Mouse (Mus musculus): Measurements from ENCODE around the gene Gucy1b2. TPM values are rescaled to one million over a fixed set of nuclear protein-coding genes. Genes with fewer than 3 reads are reported as not detected.

Gucy1b2 gene
- polyA plus RNA-seq, 1 experiment, result not detected

- Histone ChIP-seq H3K4me3 (ENCODE audit: insufficient read depth, low read depth, low read length) (peak overlapping the region; percentile 22), H3K4me1 (ENCODE audit: control insufficient read depth, insufficient read depth, low read length) (peaks cover 12% of the 10 kb centered on the region), H3K27ac (ENCODE audit: insufficient read depth, low read depth, low read length) (no peak overlapping the region)
- 18% methylated on average over 6 of the region's 6 CpGs for WGBS
- TF ChIP-seq POLR2A (IDR thresholded peaks at IDR 0.05; ENCODE audit: insufficient read depth, low read depth, low read length) (no peak), CTCF (IDR thresholded peaks at IDR 0.05; ENCODE audit: insufficient read depth, low read depth, low read length) (no peak)
Observed at GRCm38 (mm10) chr14:62389064-62389728, 66.9 kb downstream of the Gucy1b2 start.

GRCm38 (mm10) chr14:62383786-62384299 lies 72.2 kb downstream of the Gucy1b2 start:
- Histone ChIP-seq H3K4me1 (ENCODE audit: control insufficient read depth, insufficient read depth, low read length) (no peaks in the 10 kb centered on the region), H3K27ac (ENCODE audit: insufficient read depth, low read depth, low read length) (no peak overlapping the region), H3K4me3 (ENCODE audit: insufficient read depth, low read depth, low read length) (no peak overlapping the region)
- TF ChIP-seq CTCF (IDR thresholded peaks at IDR 0.05; ENCODE audit: insufficient read depth, low read depth, low read length) (no peak), POLR2A (IDR thresholded peaks at IDR 0.05; ENCODE audit: insufficient read depth, low read depth, low read length) (no peak)
- WGBS, result 94% methylated on average over 3 of the region's 3 CpGs

GRCm38 (mm10) chr14:62383109-62383508 lies 73.0 kb downstream of the Gucy1b2 start:
- 91% methylated on average over 3 of the region's 3 CpGs for WGBS
- TF ChIP-seq CTCF (IDR thresholded peaks at IDR 0.05; ENCODE audit: insufficient read depth, low read depth, low read length) (no peak), POLR2A (IDR thresholded peaks at IDR 0.05; ENCODE audit: insufficient read depth, low read depth, low read length) (no peak)
- Histone ChIP-seq H3K4me1 (ENCODE audit: control insufficient read depth, insufficient read depth, low read length) (no peaks in the 10 kb centered on the region), H3K27ac (ENCODE audit: insufficient read depth, low read depth, low read length) (no peak overlapping the region), H3K4me3 (ENCODE audit: insufficient read depth, low read depth, low read length) (no peak overlapping the region)

- no peaks in the 10 kb centered on the region for H3K4me1 ChIP-seq (ENCODE audit: control insufficient read depth, insufficient read depth, low read length)
- no peak overlapping the region for H3K4me3 ChIP-seq (ENCODE audit: insufficient read depth, low read depth, low read length)
- TF ChIP-seq POLR2A (IDR thresholded peaks at IDR 0.05; ENCODE audit: insufficient read depth, low read depth, low read length) (no peak), CTCF (IDR thresholded peaks at IDR 0.05; ENCODE audit: insufficient read depth, low read depth, low read length) (no peak)
- no peak overlapping the region for H3K27ac ChIP-seq (ENCODE audit: insufficient read depth, low read depth, low read length)
- 69% methylated on average over 6 of the region's 6 CpGs for WGBS
Observed at GRCm38 (mm10) chr14:62380606-62381005, 75.5 kb downstream of the Gucy1b2 start.

- H3K27ac ChIP-seq (ENCODE audit: insufficient read depth, low read depth, low read length), result no peak overlapping the region
- no peak for TF ChIP-seq POLR2A (IDR thresholded peaks at IDR 0.05; ENCODE audit: insufficient read depth, low read depth, low read length)
- TF ChIP-seq CTCF (IDR thresholded peaks at IDR 0.05; ENCODE audit: insufficient read depth, low read depth, low read length), result no peak
- no peak overlapping the region for H3K4me3 ChIP-seq (ENCODE audit: insufficient read depth, low read depth, low read length)
- 76% methylated on average over 2 of the region's 2 CpGs for WGBS
- no peaks in the 10 kb centered on the region for H3K4me1 ChIP-seq (ENCODE audit: control insufficient read depth, insufficient read depth, low read length)
Observed at GRCm38 (mm10) chr14:62379391-62379790, 76.7 kb downstream of the Gucy1b2 start.

- TF ChIP-seq POLR2A (IDR thresholded peaks at IDR 0.05; ENCODE audit: insufficient read depth, low read depth, low read length), result no peak
- TF ChIP-seq CTCF (IDR thresholded peaks at IDR 0.05; ENCODE audit: insufficient read depth, low read depth, low read length), result no peak
- Histone ChIP-seq H3K4me3 (ENCODE audit: insufficient read depth, low read depth, low read length) (no peak overlapping the region), H3K4me1 (ENCODE audit: control insufficient read depth, insufficient read depth, low read length) (0 out of 2 replicates have a peak, but pooled peaks cover 2% of the 10 kb centered on the region), H3K27ac (ENCODE audit: insufficient read depth, low read depth, low read length) (no peak overlapping the region)
- WGBS, result 71% methylated on average over 2 of the region's 2 CpGs
Observed at GRCm38 (mm10) chr14:62376115-62376514, 80.0 kb downstream of the Gucy1b2 start.

- Histone ChIP-seq H3K27ac (ENCODE audit: insufficient read depth, low read depth, low read length) (no peak overlapping the region), H3K4me1 (ENCODE audit: control insufficient read depth, insufficient read depth, low read length) (0 out of 2 replicates have a peak, but pooled peaks cover 2% of the 10 kb centered on the region), H3K4me3 (ENCODE audit: insufficient read depth, low read depth, low read length) (no peak overlapping the region)
- TF ChIP-seq POLR2A (IDR thresholded peaks at IDR 0.05; ENCODE audit: insufficient read depth, low read depth, low read length) (no peak), CTCF (IDR thresholded peaks at IDR 0.05; ENCODE audit: insufficient read depth, low read depth, low read length) (no peak)
Observed at GRCm38 (mm10) chr14:62375694-62376093, 80.4 kb downstream of the Gucy1b2 start.

GRCm38 (mm10) chr14:62374001-62374400 lies 82.1 kb downstream of the Gucy1b2 start:
- Histone ChIP-seq H3K4me1 (ENCODE audit: control insufficient read depth, insufficient read depth, low read length) (0 out of 2 replicates have a peak, but pooled peaks cover 2% of the 10 kb centered on the region), H3K27ac (ENCODE audit: insufficient read depth, low read depth, low read length) (no peak overlapping the region), H3K4me3 (ENCODE audit: insufficient read depth, low read depth, low read length) (no peak overlapping the region)
- WGBS, result 68% methylated on average over 10 of the region's 10 CpGs
- TF ChIP-seq CTCF (IDR thresholded peaks at IDR 0.05; ENCODE audit: insufficient read depth, low read depth, low read length) (no peak), POLR2A (IDR thresholded peaks at IDR 0.05; ENCODE audit: insufficient read depth, low read depth, low read length) (no peak)

GRCm38 (mm10) chr14:62370819-62371218 lies 85.3 kb downstream of the Gucy1b2 start:
- 77% methylated on average over 6 of the region's 6 CpGs for WGBS
- TF ChIP-seq CTCF (IDR thresholded peaks at IDR 0.05; ENCODE audit: insufficient read depth, low read depth, low read length), result no peak
- no peak for TF ChIP-seq POLR2A (IDR thresholded peaks at IDR 0.05; ENCODE audit: insufficient read depth, low read depth, low read length)
- Histone ChIP-seq H3K27ac (ENCODE audit: insufficient read depth, low read depth, low read length) (no peak overlapping the region), H3K4me3 (ENCODE audit: insufficient read depth, low read depth, low read length) (no peak overlapping the region), H3K4me1 (ENCODE audit: control insufficient read depth, insufficient read depth, low read length) (0 out of 2 replicates have a peak, but pooled peaks cover 2% of the 10 kb centered on the region)

All from olfactory bulb, adult 2 months (tissue).